Mouse (Mus musculus): Measurements from ENCODE around the gene Gm10382. TPM values are rescaled to one million over a fixed set of nuclear protein-coding genes. Genes with fewer than 3 reads are reported as not detected.

Gene Gm10382
- total and polyA plus RNA-seq, 2 experiments from 2014 or later: 0.66 TPM; not detected in 1

GRCm38 (mm10) chr5:125357543-125358269 lies 31.4 kb upstream of the Gm10382 start:
- WGBS: 80% methylated on average over 12 of the region's 12 CpGs
- Histone ChIP-seq H3K4me3 (ENCODE audit: low read length) (no peak overlapping the region), H3K9me3 (ENCODE audit: low read length) (no peaks in the 10 kb centered on the region), H3K9ac (replicated peaks; ENCODE audit: low read length) (no peak overlapping the region), H3K4me2 (ENCODE audit: low read depth, low read length) (no peak overlapping the region), H3K27me3 (ENCODE audit: insufficient read depth, low read length) (no peaks in the 10 kb centered on the region), H3K4me1 (ENCODE audit: insufficient read depth, low read length) (no peaks in the 10 kb centered on the region; the same call in 1 of the 2 replicates), H3K27ac (no peak overlapping the region), H3K36me3 (ENCODE audit: insufficient read depth, low read length) (no peaks in the 10 kb centered on the region)
- DNase-seq (ENCODE audit: low spot score) (no peak), ATAC-seq (no peak)
- no peak for TF ChIP-seq CTCF (IDR thresholded peaks at IDR 0.05; ENCODE audit: low read depth)

- WGBS: 81% methylated on average over 5 of the region's 5 CpGs
- Histone ChIP-seq H3K27me3 (ENCODE audit: insufficient read depth, low read length) (no peaks in the 10 kb centered on the region), H3K4me2 (ENCODE audit: low read depth, low read length) (no peak overlapping the region), H3K9me3 (ENCODE audit: low read length) (no peaks in the 10 kb centered on the region), H3K9ac (replicated peaks; ENCODE audit: low read length) (no peak overlapping the region), H3K27ac (no peak overlapping the region), H3K4me1 (ENCODE audit: insufficient read depth, low read length) (no peaks in the 10 kb centered on the region; the same call in 1 of the 2 replicates), H3K4me3 (ENCODE audit: low read length) (no peak overlapping the region), H3K36me3 (ENCODE audit: insufficient read depth, low read length) (no peaks in the 10 kb centered on the region)
- DNase-seq (ENCODE audit: low spot score): no peak
- ATAC-seq: no peak
- no peak for TF ChIP-seq CTCF (IDR thresholded peaks at IDR 0.05; ENCODE audit: low read depth)
Measured at GRCm38 (mm10) chr5:125358270-125358608, 30.9 kb upstream of the Gm10382 start.

- WGBS: 45% methylated on average over 9 of the region's 9 CpGs
- Histone ChIP-seq H3K4me2 (ENCODE audit: low read depth, low read length) (no peak overlapping the region), H3K27ac (no peak overlapping the region), H3K36me3 (ENCODE audit: insufficient read depth, low read length) (no peaks in the 10 kb centered on the region), H3K27me3 (ENCODE audit: insufficient read depth, low read length) (no peaks in the 10 kb centered on the region), H3K4me3 (ENCODE audit: low read length) (no peak overlapping the region), H3K4me1 (ENCODE audit: insufficient read depth, low read length) (no peaks in the 10 kb centered on the region), H3K9ac (replicated peaks; ENCODE audit: low read length) (no peak overlapping the region), H3K9me3 (ENCODE audit: low read length) (no peaks in the 10 kb centered on the region)
- no peak for TF ChIP-seq CTCF (IDR thresholded peaks at IDR 0.05; ENCODE audit: low read depth)
- DNase-seq (ENCODE audit: low spot score) (peak; percentile 72), ATAC-seq (peak; percentile 59; the same call in 1 of the 2 replicates)
Measured at GRCm38 (mm10) chr5:125360566-125360965, 28.6 kb upstream of the Gm10382 start.

GRCm38 (mm10) chr5:125360981-125361510 lies 28.1 kb upstream of the Gm10382 start:
- no peaks in the 10 kb centered on the region for H3K4me1 ChIP-seq (ENCODE audit: insufficient read depth, low read length)
- no peak for ATAC-seq
- 76% methylated on average over 16 of the region's 16 CpGs for WGBS

GRCm38 (mm10) chr5:125363894-125364293 lies 25.2 kb upstream of the Gm10382 start:
- ATAC-seq: no peak
- no peak for TF ChIP-seq CTCF (IDR thresholded peaks at IDR 0.05; ENCODE audit: low read depth)

More at GRCm38 (mm10) chr5:125360981-125361510, 28.1 kb upstream of the Gm10382 start:
- Histone ChIP-seq H3K9me3 (ENCODE audit: low read length) (no peaks in the 10 kb centered on the region), H3K27me3 (ENCODE audit: insufficient read depth, low read length) (no peaks in the 10 kb centered on the region), H3K27ac (no peak overlapping the region), H3K4me2 (ENCODE audit: low read depth, low read length) (no peak overlapping the region), H3K9ac (replicated peaks; ENCODE audit: low read length) (no peak overlapping the region), H3K4me3 (ENCODE audit: low read length) (no peak overlapping the region), H3K36me3 (ENCODE audit: insufficient read depth, low read length) (no peaks in the 10 kb centered on the region)
- no peak for DNase-seq (ENCODE audit: low spot score)
- no peak for TF ChIP-seq CTCF (IDR thresholded peaks at IDR 0.05; ENCODE audit: low read depth)

GRCm38 (mm10) chr5:125364851-125365429 lies 24.2 kb upstream of the Gm10382 start:
- no peaks in the 10 kb centered on the region for H3K27me3 ChIP-seq (ENCODE audit: insufficient read depth, low read length)
- no peaks in the 10 kb centered on the region for H3K4me1 ChIP-seq (ENCODE audit: insufficient read depth, low read length)
- H3K4me3 ChIP-seq (ENCODE audit: low read length): no peak overlapping the region
- WGBS: 70% methylated on average over 4 of the region's 4 CpGs
- no peaks in the 10 kb centered on the region for H3K9me3 ChIP-seq (ENCODE audit: low read length)
- TF ChIP-seq CTCF (IDR thresholded peaks at IDR 0.05; ENCODE audit: low read depth): no peak
- no peak overlapping the region for H3K4me2 ChIP-seq (ENCODE audit: low read depth, low read length)
- H3K27ac ChIP-seq: no peak overlapping the region
- ATAC-seq: no peak
- no peaks in the 10 kb centered on the region for H3K36me3 ChIP-seq (ENCODE audit: insufficient read depth, low read length)
- H3K9ac ChIP-seq (replicated peaks; ENCODE audit: low read length): no peak overlapping the region
- no peak for DNase-seq (ENCODE audit: low spot score)

More at GRCm38 (mm10) chr5:125363894-125364293, 25.2 kb upstream of the Gm10382 start:
- Histone ChIP-seq H3K4me3 (ENCODE audit: low read length) (no peak overlapping the region), H3K9me3 (ENCODE audit: low read length) (no peaks in the 10 kb centered on the region), H3K36me3 (ENCODE audit: insufficient read depth, low read length) (no peaks in the 10 kb centered on the region), H3K9ac (replicated peaks; ENCODE audit: low read length) (no peak overlapping the region), H3K27ac (no peak overlapping the region), H3K27me3 (ENCODE audit: insufficient read depth, low read length) (no peaks in the 10 kb centered on the region), H3K4me1 (ENCODE audit: insufficient read depth, low read length) (no peaks in the 10 kb centered on the region), H3K4me2 (ENCODE audit: low read depth, low read length) (no peak overlapping the region)
- no peak for DNase-seq (ENCODE audit: low spot score)
- WGBS: 70% methylated on average over 7 of the region's 7 CpGs

- no peaks in the 10 kb centered on the region for H3K36me3 ChIP-seq (ENCODE audit: insufficient read depth, low read length)
- no peak for TF ChIP-seq CTCF (IDR thresholded peaks at IDR 0.05; ENCODE audit: low read depth)
- ATAC-seq (no peak), DNase-seq (ENCODE audit: low spot score) (no peak)
- H3K27ac ChIP-seq: no peak overlapping the region
- H3K4me3 ChIP-seq (ENCODE audit: low read length): no peak overlapping the region
- H3K4me2 ChIP-seq (ENCODE audit: low read depth, low read length): no peak overlapping the region
- WGBS: 70% methylated on average over 5 of the region's 5 CpGs
- no peaks in the 10 kb centered on the region for H3K27me3 ChIP-seq (ENCODE audit: insufficient read depth, low read length)
- H3K9ac ChIP-seq (replicated peaks; ENCODE audit: low read length): no peak overlapping the region
- no peaks in the 10 kb centered on the region for H3K4me1 ChIP-seq (ENCODE audit: insufficient read depth, low read length)
- H3K9me3 ChIP-seq (ENCODE audit: low read length): no peaks in the 10 kb centered on the region
Measured at GRCm38 (mm10) chr5:125368156-125368555, 21.0 kb upstream of the Gm10382 start.

Measured in hindbrain, postnatal 0 days (tissue).